Mouse (Mus musculus) left cerebral cortex, postnatal 25 days (tissue): ENCODE results near the gene Ccdc9b. TPM values are rescaled to one million over a fixed set of nuclear protein-coding genes. Genes with fewer than 3 reads are reported as not detected.
A peak's percentile ranks its signal among the peaks of the same experiment; 100 is the strongest.

Source experiments
- DNase-seq, 2 experiments: peaks; one replicate each; pipeline ENCODE4 v3.0.0; 2022; ENCODE audit warnings: low spot score in 2 of 2, mixed read lengths in 1 of 2
- intact Hi-C: fragments of 180-260 bp; cut with DNase I; formaldehyde crosslinking; loops from one replicate; pipeline ENCODE4 v1.15.1; 2025
- total RNA-seq, 2 experiments: library from RNA; stranded (reverse); gene quantifications; 2 replicates each; pipeline ENCODE4 v1.2.3; 2021

Ccdc9b gene
- total RNA-seq, 2 experiments from 2014 or later = 3.7 to 3.8 TPM

- peak; percentile 95 to 98 for DNase-seq
- intact Hi-C loops = loop anchor here (1.0 to 2.0 kb wide), 2 partner anchors 33 to 38 kb away; no protein-coding TSS in a partner anchor
These were observed 17.3 kb upstream of the Ccdc9b start, which contains the start of gene Disp2 for GRCm38 (mm10) chr2:118779504-118780480. Disp2 (plus strand) TSS chr2:118779719.

- DNase-seq = no peak
- intact Hi-C loops = loop anchor here (1.0 to 2.0 kb wide), 2 partner anchors 32 to 38 kb away; no protein-coding TSS in a partner anchor
These were observed 16.6 kb upstream of the Ccdc9b start for GRCm38 (mm10) chr2:118779065-118779464.

- no peak for DNase-seq
- intact Hi-C loops = loop anchor here (2.0 kb wide), 1 partner anchor 32 kb away; no protein-coding TSS in a partner anchor
These were observed 16.0 kb upstream of the Ccdc9b start for GRCm38 (mm10) chr2:118778418-118778817.

- intact Hi-C loops = no loop called here
- DNase-seq = no peak
These were observed 13.8 kb upstream of the Ccdc9b start for GRCm38 (mm10) chr2:118776295-118776694.

GRCm38 (mm10) chr2:118775846-118776245 is 13.4 kb upstream of the Ccdc9b start:
- intact Hi-C loops = no loop called here
- DNase-seq = peak; percentile 54 to 93

GRCm38 (mm10) chr2:118775396-118775795 is 12.9 kb upstream of the Ccdc9b start:
- DNase-seq = peak in 1 of 2 experiments; percentile 58
- intact Hi-C loops = no loop called here

- DNase-seq = no peak
- intact Hi-C loops = no loop called here
These were observed 12.1 kb upstream of the Ccdc9b start for GRCm38 (mm10) chr2:118774536-118774935.

- no peak for DNase-seq
- intact Hi-C loops = no loop called here
These were observed 9.9 kb upstream of the Ccdc9b start, which contains the start of gene Phgr1 for GRCm38 (mm10) chr2:118772158-118772874. Phgr1 (plus strand) TSS chr2:118772769.

- intact Hi-C loops = no loop called here
- DNase-seq = no peak
These were observed 3.9 kb upstream of the Ccdc9b start for GRCm38 (mm10) chr2:118766041-118767033.

- intact Hi-C loops = no loop called here
- DNase-seq = no peak
These were observed 2.4 kb upstream of the Ccdc9b start for GRCm38 (mm10) chr2:118764875-118765274.

- peak; percentile 50 to 63 for DNase-seq
- intact Hi-C loops = no loop called here
These were observed 1.8 kb upstream of the Ccdc9b start for GRCm38 (mm10) chr2:118764094-118764831.

- intact Hi-C loops = loop anchor here (2.0 kb wide), 1 partner anchor 119 kb away; no protein-coding TSS in a partner anchor
- DNase-seq = peak; percentile 44 to 87
These were observed 1.0 kb upstream of the Ccdc9b start for GRCm38 (mm10) chr2:118763469-118763868.

- intact Hi-C loops = loop anchor here (2.0 kb wide), 1 partner anchor 120 kb away; no protein-coding TSS in a partner anchor
- no peak for DNase-seq
These were observed 305 bp upstream of the Ccdc9b start for GRCm38 (mm10) chr2:118762784-118763148.

- intact Hi-C loops = loop anchor here (2.0 kb wide), 1 partner anchor 15 kb away; no protein-coding TSS in a partner anchor
- no peak for DNase-seq
These were observed 1.1 kb downstream of the Ccdc9b start for GRCm38 (mm10) chr2:118761358-118761757.

GRCm38 (mm10) chr2:118760311-118761025 is 2.0 kb downstream of the Ccdc9b start:
- intact Hi-C loops = loop anchor here (2.0 kb wide), 1 partner anchor 14 kb away; no protein-coding TSS in a partner anchor
- no peak for DNase-seq

GRCm38 (mm10) chr2:118759828-118760227 is 2.6 kb downstream of the Ccdc9b start:
- intact Hi-C loops = loop anchor here (2.0 kb wide), 1 partner anchor 13 kb away; no protein-coding TSS in a partner anchor
- peak in 1 of 2 experiments; percentile 55 for DNase-seq

- no peak for DNase-seq
- intact Hi-C loops = no loop called here
These were observed 6.4 kb downstream of the Ccdc9b start for GRCm38 (mm10) chr2:118756103-118756502.
